Mouse (Mus musculus) C2C12 (cell line): ENCODE results near the gene Hspa8. TPM values are rescaled to one million over a fixed set of nuclear protein-coding genes. Genes with fewer than 3 reads are reported as not detected.
"Not testable (repeated sequence)": the region's sequence is repeated elsewhere in the genome, so short reads cannot be mapped to it uniquely, and the experiment has no call there.

Experiments
- H3K27me3 ChIP-seq: one replicate; pipeline ENCODE4 v1.6.1; 2011; ENCODE audit not compliant: control insufficient read depth, insufficient read depth, insufficient read length
- H3K36me3 ChIP-seq: one replicate; pipeline ENCODE4 v1.6.1; 2011; ENCODE audit not compliant: control insufficient read depth, insufficient read depth
- H3K4me3 ChIP-seq: one replicate; pipeline ENCODE4 v1.5.1; 2011; ENCODE audit warnings: mild to moderate bottlenecking, control low read depth; ENCODE audit not compliant: poor library complexity, insufficient read depth, severe bottlenecking
- H3K79me2 ChIP-seq: one replicate; pipeline ENCODE4 v1.6.1; 2011; ENCODE audit not compliant: control insufficient read depth, insufficient read depth
- H3K79me3 ChIP-seq: one replicate; pipeline ENCODE4 v1.6.1; 2011; ENCODE audit warnings: low read depth, control low read depth
- H3ac ChIP-seq: one replicate; pipeline ENCODE3; 2011; ENCODE audit warnings: low read depth; ENCODE audit not compliant: control insufficient read depth, insufficient read length
- CEBPB ChIP-seq: IDR thresholded peaks from one replicate; pipeline ENCODE4 v1.6.1; 2011; ENCODE audit warnings: low read depth, mild to moderate bottlenecking, control low read depth, moderate library complexity
- CTCF ChIP-seq: IDR thresholded peaks from one replicate; pipeline ENCODE4 v1.5.1; 2011; ENCODE audit not compliant: control insufficient read depth, insufficient read depth, insufficient read length
- FOSL1 ChIP-seq: IDR thresholded peaks from one replicate; pipeline ENCODE4 v1.8.0; 2011; ENCODE audit warnings: mild to moderate bottlenecking, low read length; ENCODE audit not compliant: poor library complexity, insufficient read depth, severe bottlenecking
- MAX ChIP-seq: IDR thresholded peaks from one replicate; pipeline ENCODE4 v1.6.1; 2011; ENCODE audit warnings: mild to moderate bottlenecking, control low read depth
- MYOD1 ChIP-seq: IDR thresholded peaks from one replicate; pipeline ENCODE4 v1.6.1; 2011; ENCODE audit warnings: low read depth; ENCODE audit not compliant: control insufficient read depth, insufficient read length
- MYOG ChIP-seq: IDR thresholded peaks from one replicate; pipeline ENCODE4 v1.6.1; 2011; ENCODE audit not compliant: control insufficient read depth, insufficient read length; ENCODE audit errors: extremely low read depth
- USF1 ChIP-seq: IDR thresholded peaks from one replicate; pipeline ENCODE4 v1.6.1; 2011; ENCODE audit warnings: low read depth, mild to moderate bottlenecking, control low read depth, moderate library complexity
- polyA plus RNA-seq: library from polyadenylated mRNA; unstranded; fragments of >200 nt; fragmentation: generic; extraction: Trizol; gene quantifications from one replicate; pipeline ENCODE4 v1.2.1, GENCODE M21; 2012; ENCODE audit warnings: missing spikeins

The Hspa8 gene
- polyA plus RNA-seq, 1 experiment: 1,815 TPM

GRCm38 (mm10) chr9:40799837-40800501 lies 815 bp upstream of the Hspa8 start:
- peak overlapping the region; percentile 36 for H3K4me3 ChIP-seq
- peaks cover 36% of the 10 kb centered on the region for H3K79me2 ChIP-seq
- peak overlapping the region; percentile 75 for H3ac ChIP-seq
- H3K36me3 ChIP-seq: peaks cover 26% of the 10 kb centered on the region
- TF ChIP-seq MYOD1: no peak
- no peak for TF ChIP-seq CEBPB
- peak; percentile 73 for TF ChIP-seq MAX
- no peak for TF ChIP-seq MYOG
- TF ChIP-seq FOSL1: no peak
- no peak for TF ChIP-seq CTCF
- peak; percentile 90 for TF ChIP-seq USF1
- peaks cover 23% of the 10 kb centered on the region for H3K79me3 ChIP-seq
- H3K27me3 ChIP-seq: no peaks in the 10 kb centered on the region

- Histone ChIP-seq H3ac (peak overlapping the region; percentile 94), H3K36me3 (peaks cover 32% of the 10 kb centered on the region), H3K79me2 (peaks cover 41% of the 10 kb centered on the region)
These were observed 1.1 kb downstream of the Hspa8 start for GRCm38 (mm10) chr9:40801614-40802532.

GRCm38 (mm10) chr9:40802533-40802875 lies 1.7 kb downstream of the Hspa8 start:
- H3K36me3 ChIP-seq: peaks cover 32% of the 10 kb centered on the region

More at GRCm38 (mm10) chr9:40801614-40802532, 1.1 kb downstream of the Hspa8 start:
- peak overlapping the region; percentile 76 for H3K4me3 ChIP-seq
- peaks cover 23% of the 10 kb centered on the region for H3K79me3 ChIP-seq
- H3K27me3 ChIP-seq: not testable (repeated sequence)

GRCm38 (mm10) chr9:40804576-40804975 lies 3.8 kb downstream of the Hspa8 start:
- peaks cover 41% of the 10 kb centered on the region for H3K79me2 ChIP-seq
- not testable (repeated sequence) for H3K27me3 ChIP-seq, H3ac ChIP-seq
- peaks cover 32% of the 10 kb centered on the region for H3K36me3 ChIP-seq
- H3K79me3 ChIP-seq: peaks cover 23% of the 10 kb centered on the region
- H3K4me3 ChIP-seq: peak overlapping the region; percentile 11

More at GRCm38 (mm10) chr9:40802533-40802875, 1.7 kb downstream of the Hspa8 start:
- peak; percentile 60 for TF ChIP-seq CEBPB
- not testable (repeated sequence) for H3K27me3 ChIP-seq
- Histone ChIP-seq H3K79me3 (peaks cover 23% of the 10 kb centered on the region), H3K79me2 (peaks cover 41% of the 10 kb centered on the region), H3ac (peak overlapping the region; percentile 45), H3K4me3 (peak overlapping the region; percentile 76)

GRCm38 (mm10) chr9:40805263-40805662 lies 4.5 kb downstream of the Hspa8 start:
- H3K79me2 ChIP-seq: peaks cover 41% of the 10 kb centered on the region
- H3ac ChIP-seq: no peak overlapping the region
- H3K27me3 ChIP-seq: no peaks in the 10 kb centered on the region
- no peak overlapping the region for H3K4me3 ChIP-seq
- H3K36me3 ChIP-seq: peaks cover 32% of the 10 kb centered on the region
- TF ChIP-seq MAX (no peak), MYOD1 (no peak), FOSL1 (no peak), CEBPB (no peak), CTCF (no peak), MYOG (no peak), USF1 (no peak)
- peaks cover 23% of the 10 kb centered on the region for H3K79me3 ChIP-seq

- peaks cover 32% of the 10 kb centered on the region for H3K36me3 ChIP-seq
- TF ChIP-seq CEBPB (no peak), USF1 (no peak), MAX (no peak), FOSL1 (no peak), MYOD1 (no peak), MYOG (no peak), CTCF (no peak)
These were observed 5.9 kb downstream of the Hspa8 start for GRCm38 (mm10) chr9:40806440-40807288.

More at GRCm38 (mm10) chr9:40806440-40807288, 5.9 kb downstream of the Hspa8 start:
- Histone ChIP-seq H3K27me3 (no peaks in the 10 kb centered on the region), H3K4me3 (no peak overlapping the region), H3K79me3 (peaks cover 20% of the 10 kb centered on the region), H3ac (no peak overlapping the region), H3K79me2 (peaks cover 35% of the 10 kb centered on the region)
